Mouse (Mus musculus): ENCODE measurements around the gene Gm10681.
"Not testable (repeated sequence)": the region's sequence is repeated elsewhere in the genome, so short reads cannot be mapped to it uniquely, and the experiment has no call there.

The Gm10681 gene

DNA sequence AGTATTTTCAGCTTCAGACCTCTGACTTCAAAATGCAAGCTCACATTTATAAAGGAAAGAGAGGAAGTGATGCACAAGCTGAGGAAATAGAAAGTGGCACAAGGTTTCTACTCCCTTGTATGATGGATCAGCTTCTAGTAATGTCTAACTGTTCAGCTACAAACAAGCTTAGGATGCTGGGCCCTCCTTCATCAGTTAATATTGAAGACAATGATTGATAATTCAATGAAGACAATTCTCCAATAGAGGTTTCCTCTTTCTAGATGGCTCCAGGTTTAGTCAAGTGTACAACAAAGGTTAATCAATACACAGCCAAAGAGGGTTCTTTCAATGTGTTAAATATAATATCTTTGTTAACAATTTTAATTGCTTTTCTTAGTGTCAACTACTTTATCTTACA, at the start of gene Gm10681:
Gene Gm10681 (minus strand): TSS at position 101 of the 400 bp plus-strand sequence.
- DNase-seq = no peak

DNA sequence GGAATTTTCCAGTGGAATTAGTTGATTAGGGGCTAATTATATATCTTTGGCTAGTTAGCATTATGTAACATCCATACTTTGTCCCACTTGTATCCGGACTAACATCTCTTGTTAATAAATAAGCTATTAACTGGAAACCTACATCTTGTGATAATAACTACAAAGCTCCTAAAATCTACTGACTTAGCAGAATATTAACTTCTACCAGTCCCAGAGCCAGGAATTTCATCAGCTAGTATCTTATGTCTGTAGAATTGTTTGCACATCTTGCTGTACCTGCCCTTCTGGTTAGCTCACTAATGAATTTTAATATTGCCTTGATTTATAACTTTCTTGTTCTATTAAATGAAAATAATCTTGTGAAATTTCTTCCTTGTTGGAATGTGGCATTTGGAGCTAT, 46.5 kb upstream of the Gm10681 start:
- no peak for DNase-seq

GRCm38 (mm10) chr3:98630152-98630551, 41.5 kb upstream of the Gm10681 start, which contains the start of gene Hsd3b5:
TSS of gene Hsd3b5 (minus strand) at chr3:98630252.
- no peak for DNase-seq

DNA sequence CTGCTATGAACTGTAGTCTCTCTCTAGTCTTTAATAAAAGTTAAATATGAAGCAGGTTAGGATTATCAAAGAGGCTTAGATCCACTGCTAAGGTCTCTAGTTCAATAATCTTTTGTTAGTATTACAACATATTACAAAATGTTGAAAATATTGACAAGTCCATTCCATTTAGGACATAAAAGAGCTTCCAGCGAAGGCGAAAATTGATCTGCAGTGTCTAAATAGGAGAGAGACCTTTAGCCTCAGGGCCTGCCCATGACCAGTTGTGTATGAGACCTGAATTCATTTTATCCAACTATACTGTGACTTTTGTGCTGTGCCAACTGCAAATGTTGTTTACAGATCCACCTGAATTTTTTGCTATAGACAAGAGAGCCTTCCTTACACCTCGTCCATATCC, 41.0 kb upstream of the Gm10681 start:
- DNase-seq = no peak

DNA sequence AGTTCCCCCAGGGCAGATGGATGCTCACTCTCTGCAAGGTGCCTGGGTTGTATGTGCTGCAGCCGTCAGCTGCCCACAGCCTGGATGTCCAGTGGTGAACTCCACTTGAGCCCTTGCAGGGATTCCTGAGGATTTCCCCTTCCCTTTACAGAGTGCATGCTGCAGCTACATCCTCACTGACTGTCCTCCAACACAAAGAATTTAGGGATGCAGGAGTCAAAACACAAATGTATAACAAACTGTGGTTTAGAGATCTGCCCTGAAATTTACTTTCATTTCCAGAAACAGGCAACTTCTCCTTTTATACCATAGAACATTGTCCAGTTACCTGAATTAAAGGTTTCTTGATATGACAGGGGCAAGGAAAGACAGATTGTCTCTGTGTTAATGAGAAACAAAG, 28.2 kb upstream of the Gm10681 start:
- not testable (repeated sequence) for DNase-seq

DNA sequence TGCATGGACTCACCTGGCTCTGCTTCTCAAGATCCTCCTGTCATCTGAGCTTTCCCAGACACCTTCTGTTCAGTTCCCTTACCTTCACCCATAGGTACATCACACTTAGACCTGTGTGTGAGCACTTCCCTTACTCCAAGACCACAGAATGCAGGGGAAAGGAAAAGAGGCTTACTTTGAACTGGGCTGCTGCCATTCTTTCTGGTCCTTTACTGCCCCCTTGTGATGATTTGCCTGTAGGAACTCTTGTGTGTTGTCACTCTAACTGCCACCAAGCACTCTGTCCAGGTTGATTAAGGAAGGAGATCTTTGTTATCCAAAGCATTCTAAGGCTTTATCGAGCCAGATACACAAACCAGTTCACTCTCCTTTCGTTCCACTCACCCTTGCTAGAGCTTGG, 27.6 kb upstream of the Gm10681 start:
- DNase-seq = not testable (repeated sequence)

- not testable (repeated sequence) for DNase-seq
Observed at GRCm38 (mm10) chr3:98614406-98614927, 25.9 kb upstream of the Gm10681 start.

GRCm38 (mm10) chr3:98613963-98614362, 25.4 kb upstream of the Gm10681 start:
- no peak for DNase-seq

DNA sequence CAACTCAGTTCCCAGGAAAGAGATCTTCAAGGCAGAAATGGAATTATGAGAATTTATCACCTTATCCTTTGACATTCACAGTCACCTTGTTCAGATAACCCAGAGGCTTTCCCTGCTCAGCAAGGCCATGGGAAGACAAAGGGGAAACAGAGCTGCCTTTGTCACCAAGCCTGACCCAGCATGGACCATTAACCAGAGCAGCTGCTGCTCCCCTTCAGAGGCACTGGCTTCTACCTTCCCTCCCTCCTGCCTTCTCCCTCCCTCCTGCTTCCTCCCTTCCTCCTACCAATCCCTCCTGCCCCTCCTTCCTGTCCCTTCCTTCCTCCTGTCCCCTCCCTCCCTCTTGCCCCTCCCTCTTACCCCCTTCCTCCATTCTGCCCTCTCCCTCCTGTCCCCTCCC, 24.9 kb upstream of the Gm10681 start:
- not testable (repeated sequence) for DNase-seq

DNA sequence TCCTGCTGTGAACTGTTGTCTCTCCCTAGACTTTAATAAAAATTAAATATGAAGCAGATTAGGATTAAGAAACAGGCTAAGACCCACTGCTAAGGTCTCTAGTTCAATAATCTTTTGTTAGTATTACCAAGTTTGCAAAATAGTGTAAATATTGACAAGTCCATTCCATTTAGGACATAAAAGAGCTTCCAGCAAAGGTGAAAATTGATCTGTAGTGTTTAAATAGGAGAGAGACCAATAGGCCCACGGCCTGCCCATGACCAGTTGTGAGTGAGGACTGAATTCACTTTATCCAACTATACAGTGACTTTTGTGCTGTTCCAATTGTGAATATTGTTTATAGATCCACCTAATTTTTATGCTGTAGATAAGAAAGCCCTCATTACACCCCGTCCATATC, 886 bp downstream of the Gm10681 start:
- DNase-seq = no peak

- not testable (repeated sequence) for DNase-seq
Observed at GRCm38 (mm10) chr3:98582622-98583021, 6.0 kb downstream of the Gm10681 start.

- not testable (repeated sequence) for DNase-seq
Observed at GRCm38 (mm10) chr3:98582202-98582601, 6.4 kb downstream of the Gm10681 start.

- not testable (repeated sequence) for DNase-seq
Observed at GRCm38 (mm10) chr3:98581024-98581423, 7.6 kb downstream of the Gm10681 start.

GRCm38 (mm10) chr3:98567717-98568116, 20.9 kb downstream of the Gm10681 start:
- DNase-seq = not testable (repeated sequence)

DNA sequence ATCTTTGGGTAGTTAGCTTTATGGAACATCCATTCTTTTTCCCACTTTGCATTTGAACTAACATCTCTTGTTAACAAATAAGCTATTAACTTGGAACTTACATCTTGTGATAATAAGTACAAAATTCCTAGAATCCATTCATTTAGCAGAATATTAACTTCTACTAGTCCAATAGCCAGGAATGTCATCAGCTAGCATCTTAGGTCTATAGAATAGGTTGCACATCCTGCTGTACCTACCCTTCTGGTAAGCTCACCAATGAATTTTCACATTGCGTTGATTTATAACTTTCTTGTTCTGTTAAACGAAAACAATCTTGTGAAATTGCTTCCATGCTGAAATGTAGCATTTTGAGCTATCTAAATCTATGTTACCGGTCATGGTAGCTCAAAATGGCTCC, 23.7 kb downstream of the Gm10681 start:
- DNase-seq = not testable (repeated sequence)

DNA sequence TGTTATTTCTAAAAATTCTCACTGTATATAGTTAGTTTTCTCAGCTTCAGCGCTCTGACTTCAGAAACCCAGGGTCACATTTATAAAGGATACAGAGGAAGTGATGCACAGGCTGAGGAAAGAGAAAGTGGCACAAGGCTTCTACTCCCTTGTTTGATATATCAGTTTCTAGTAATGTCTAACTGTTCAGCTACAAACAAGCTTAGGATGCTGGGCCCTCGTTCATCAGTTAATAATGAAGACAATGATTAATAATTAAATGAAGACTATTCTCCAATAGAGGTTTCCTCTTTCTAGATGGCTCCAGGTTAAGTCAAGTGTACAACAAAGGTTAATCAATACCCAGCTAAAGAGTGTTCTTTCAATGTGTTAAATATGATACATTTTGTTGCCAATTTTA, 24.8 kb downstream of the Gm10681 start:
- DNase-seq = not testable (repeated sequence)

GRCm38 (mm10) chr3:98560711-98561110, 27.9 kb downstream of the Gm10681 start:
- DNase-seq = not testable (repeated sequence)

- DNase-seq = not testable (repeated sequence)
Observed at GRCm38 (mm10) chr3:98550832-98551231, 37.8 kb downstream of the Gm10681 start.

GRCm38 (mm10) chr3:98550215-98550614, 38.4 kb downstream of the Gm10681 start:
- not testable (repeated sequence) for DNase-seq

GRCm38 (mm10) chr3:98548495-98548894, 40.1 kb downstream of the Gm10681 start:
- not testable (repeated sequence) for DNase-seq

DNA sequence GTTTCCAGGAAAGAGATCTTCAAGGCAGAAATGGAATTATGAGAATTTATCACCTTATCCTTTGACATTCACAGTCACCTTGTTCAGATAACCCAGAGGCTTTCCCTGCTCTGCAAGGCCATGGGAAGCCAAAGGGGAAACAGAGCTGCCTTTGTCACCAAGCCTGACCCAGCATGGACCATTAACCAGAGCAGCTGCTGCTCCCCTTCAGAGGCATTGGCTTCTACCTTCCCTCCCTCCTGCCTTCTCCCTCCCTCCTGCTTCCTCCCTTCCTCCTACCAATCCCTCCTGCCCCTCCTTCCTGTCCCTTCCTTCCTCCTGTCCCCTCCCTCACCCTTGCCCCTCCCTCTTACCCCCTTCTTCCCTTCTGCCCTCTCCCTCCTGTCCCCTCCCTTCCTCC, 41.0 kb downstream of the Gm10681 start:
- not testable (repeated sequence) for DNase-seq

GRCm38 (mm10) chr3:98524978-98525377, 63.6 kb downstream of the Gm10681 start:
- DNase-seq = not testable (repeated sequence)

- DNase-seq = not testable (repeated sequence)
Observed at GRCm38 (mm10) chr3:98524552-98524951, 64.1 kb downstream of the Gm10681 start.

DNA sequence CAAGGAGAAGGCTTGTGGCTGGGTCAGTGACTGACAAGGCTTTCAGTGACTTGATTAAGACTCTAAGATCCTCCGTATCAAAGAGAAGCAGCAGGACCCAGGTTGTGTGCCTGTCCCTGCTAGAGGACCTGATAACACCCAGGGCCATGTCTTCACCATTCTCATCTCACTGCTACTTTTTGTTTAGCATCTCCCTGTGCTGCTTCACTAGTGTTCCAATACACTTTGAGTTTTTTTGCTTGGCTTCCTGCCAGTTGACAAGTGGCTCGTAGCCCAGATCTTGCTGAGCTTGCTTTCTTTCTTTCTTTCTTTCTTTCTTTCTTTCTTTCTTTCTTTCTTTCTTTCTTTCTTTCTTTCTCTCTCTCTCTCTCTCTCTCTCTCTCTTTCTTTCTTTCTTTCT, 65.8 kb downstream of the Gm10681 start:
- not testable (repeated sequence) for DNase-seq

- not testable (repeated sequence) for DNase-seq
Observed at GRCm38 (mm10) chr3:98510414-98510813, 78.2 kb downstream of the Gm10681 start, which contains the start of gene Hsd3b4. TSS of gene Hsd3b4 (minus strand) at chr3:98510514.
